Mouse (Mus musculus) stomach, embryonic 15.5 days (tissue): ENCODE data around the gene Cd34. TPM values are rescaled to one million over a fixed set of nuclear protein-coding genes. Genes with fewer than 3 reads are reported as not detected.

Experiments used
- ATAC-seq: fragments of 200-750 bp; cut with Nextera tagmentation; 2 replicates; pipeline ENCODE4 v1.8.0; 2017; ENCODE audit warnings: low read depth, moderate number of reproducible peaks, moderate TSS enrichment; ENCODE audit not compliant: insufficient read depth, low FRiP score
- H3K27ac ChIP-seq: fragments of 300-500 bp; sonication (generic); 2 replicates; pipeline ENCODE4 v1.5.1; 2015; ENCODE audit warnings: mild to moderate bottlenecking, inconsistent platforms
- H3K27me3 ChIP-seq: fragments of 300-500 bp; sonication (generic); replicated peaks from 2 replicates; pipeline ENCODE4 v1.6.1; 2015; ENCODE audit warnings: inconsistent platforms
- H3K36me3 ChIP-seq: fragments of 300-500 bp; sonication (generic); 2 replicates; pipeline ENCODE4 v1.6.1; 2015; ENCODE audit warnings: inconsistent platforms
- H3K4me1 ChIP-seq: fragments of 300-500 bp; sonication (generic); 2 replicates; pipeline ENCODE4 v1.6.1; 2015; ENCODE audit warnings: inconsistent platforms
- H3K4me2 ChIP-seq: fragments of 300-500 bp; sonication (generic); 2 replicates; pipeline ENCODE4 v1.6.1; 2015; ENCODE audit warnings: mild to moderate bottlenecking, inconsistent platforms
- H3K4me3 ChIP-seq: fragments of 300-500 bp; sonication (generic); replicated peaks from 2 replicates; pipeline ENCODE4 v1.5.1; 2015; ENCODE audit warnings: inconsistent platforms
- H3K9ac ChIP-seq: fragments of 300-500 bp; sonication (generic); 2 replicates; pipeline ENCODE4 v1.6.1; 2015; ENCODE audit warnings: inconsistent platforms
- H3K9me3 ChIP-seq: fragments of 300-500 bp; sonication (generic); 2 replicates; pipeline ENCODE4 v1.6.1; 2016; ENCODE audit warnings: inconsistent platforms
- WGBS: fragments of 180-500 bp; shearing (Covaris S2); methylation state at CpG from one replicate; pipeline ENCODE4 v1.1.7; 2015; 5-methylcytosine and 5-hydroxymethylcytosine counted together
- polyA plus RNA-seq: library from polyadenylated mRNA; unstranded; fragments of >200 nt; fragmentation: Nextera tagmentation; extraction: Ambion mirVana; gene quantifications from 2 replicates; pipeline ENCODE4 v1.2.1, GENCODE M21; 2015

Gene Cd34
- polyA plus RNA-seq, 1 experiment from 2014 or later: 81.1 TPM

- ATAC-seq: no peak
- H3K27ac ChIP-seq: no peak overlapping the region
- H3K4me3 ChIP-seq: no peak overlapping the region
- H3K9me3 ChIP-seq: no peaks in the 10 kb centered on the region
- no peak overlapping the region for H3K9ac ChIP-seq
- no peak overlapping the region for H3K4me2 ChIP-seq
- peaks cover 5% of the 10 kb centered on the region; the same call in 1 of the 2 replicates for H3K4me1 ChIP-seq
- H3K27me3 ChIP-seq: peaks cover 9% of the 10 kb centered on the region; the same call in 1 of the 2 replicates
- H3K36me3 ChIP-seq: no peaks in the 10 kb centered on the region
Measured at GRCm38 (mm10) chr1:194941528-194941927, 2.9 kb downstream of the Cd34 start.

GRCm38 (mm10) chr1:194942912-194943311, 4.3 kb downstream of the Cd34 start:
- H3K4me1 ChIP-seq: peaks cover 5% of the 10 kb centered on the region; the same call in 1 of the 2 replicates
- H3K9ac ChIP-seq: no peak overlapping the region
- H3K9me3 ChIP-seq: no peaks in the 10 kb centered on the region
- H3K27me3 ChIP-seq: peaks cover 9% of the 10 kb centered on the region; the same call in 1 of the 2 replicates
- H3K4me2 ChIP-seq: no peak overlapping the region
- no peak overlapping the region for H3K27ac ChIP-seq
- H3K4me3 ChIP-seq: no peak overlapping the region
- H3K36me3 ChIP-seq: no peaks in the 10 kb centered on the region
- ATAC-seq: no peak

DNA sequence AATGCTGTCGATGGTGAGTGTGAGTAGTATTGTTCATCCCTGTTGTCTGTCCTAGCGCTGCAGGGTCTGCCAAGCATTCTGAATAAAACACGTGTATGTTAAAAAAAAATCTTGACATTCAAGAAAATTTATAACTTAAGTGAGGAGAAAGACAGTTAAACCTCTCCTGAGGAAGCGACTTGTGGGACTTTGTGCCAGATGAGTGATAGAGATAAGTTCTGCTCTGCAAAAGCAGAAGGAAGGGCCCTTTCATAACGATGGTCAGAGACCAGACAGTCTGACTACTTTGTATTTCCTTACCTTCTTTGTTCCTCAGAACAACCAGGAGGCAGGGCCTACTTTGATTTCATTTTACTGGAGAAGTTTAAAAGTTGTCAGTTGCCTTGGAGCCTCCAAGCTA, 4.9 kb downstream of the Cd34 start:
- Histone ChIP-seq H3K4me1 (peaks cover 5% of the 10 kb centered on the region; the same call in 1 of the 2 replicates), H3K9me3 (no peaks in the 10 kb centered on the region), H3K36me3 (no peaks in the 10 kb centered on the region), H3K27me3 (peaks cover 9% of the 10 kb centered on the region; the same call in 1 of the 2 replicates), H3K9ac (no peak overlapping the region), H3K4me2 (no peak overlapping the region), H3K27ac (no peak overlapping the region), H3K4me3 (no peak overlapping the region)
- no peak for ATAC-seq
- WGBS: 67% methylated on average over 5 of the region's 5 CpGs

DNA sequence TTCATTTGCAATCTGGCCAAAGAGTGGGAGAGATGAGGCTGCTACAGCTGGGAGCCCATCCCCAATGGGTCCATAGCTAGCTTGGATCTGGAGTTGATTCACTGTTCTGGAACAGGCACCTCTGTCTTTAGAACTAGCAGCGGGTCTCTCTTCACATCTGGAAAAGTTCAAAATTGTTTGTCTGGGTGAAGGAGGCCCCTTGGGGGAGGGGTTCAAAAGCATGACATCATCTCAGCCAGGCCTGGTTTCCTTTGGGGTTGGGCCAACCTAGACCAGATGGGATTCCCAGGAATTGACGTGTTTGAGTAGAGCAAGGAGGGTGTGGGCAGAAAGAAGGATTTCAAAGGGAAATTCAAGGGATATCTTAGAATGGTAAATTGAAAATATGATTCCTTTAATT, 6.8 kb downstream of the Cd34 start:
- H3K4me3 ChIP-seq: no peak overlapping the region
- no peak; the same call in 1 of the 2 replicates for ATAC-seq
- 39% methylated on average over 2 of the region's 2 CpGs for WGBS

DNA sequence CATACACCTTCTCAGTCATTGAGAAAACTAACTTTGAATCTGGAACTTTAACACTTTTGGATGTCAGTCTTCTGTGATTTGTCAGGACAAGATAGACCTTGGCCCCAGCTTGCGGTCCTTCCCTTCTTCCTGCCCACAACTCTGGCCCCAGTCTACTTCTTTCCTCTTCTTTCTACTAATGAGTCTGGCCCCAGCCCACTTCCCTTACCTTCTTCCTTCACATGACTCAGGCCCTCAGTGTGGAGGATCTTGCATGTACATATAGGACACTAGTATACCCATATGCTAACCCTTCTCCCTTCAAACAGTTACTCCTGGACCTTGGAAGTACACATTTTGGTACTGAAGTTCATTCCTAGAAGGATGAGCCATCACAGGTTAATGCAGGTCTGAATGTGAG, 7.8 kb downstream of the Cd34 start:
- Histone ChIP-seq H3K4me2 (no peak overlapping the region), H3K9me3 (no peaks in the 10 kb centered on the region), H3K36me3 (no peaks in the 10 kb centered on the region), H3K4me1 (no peaks in the 10 kb centered on the region), H3K4me3 (no peak overlapping the region), H3K27ac (no peak overlapping the region), H3K27me3 (no peaks in the 10 kb centered on the region), H3K9ac (no peak overlapping the region)
- 86% methylated on average over 1 of the region's 1 CpGs for WGBS
- ATAC-seq: no peak

More for the DNA sequence above, 6.8 kb downstream of the Cd34 start:
- Histone ChIP-seq H3K4me1 (no peaks in the 10 kb centered on the region), H3K27ac (no peak overlapping the region), H3K9me3 (no peaks in the 10 kb centered on the region), H3K9ac (no peak overlapping the region), H3K27me3 (no peaks in the 10 kb centered on the region), H3K4me2 (no peak overlapping the region), H3K36me3 (no peaks in the 10 kb centered on the region)

- WGBS: 45% methylated on average over 2 of the region's 2 CpGs
- no peak for ATAC-seq
- Histone ChIP-seq H3K27me3 (no peaks in the 10 kb centered on the region), H3K36me3 (no peaks in the 10 kb centered on the region), H3K4me2 (no peak overlapping the region), H3K4me1 (no peaks in the 10 kb centered on the region), H3K4me3 (no peak overlapping the region), H3K9ac (no peak overlapping the region), H3K9me3 (no peaks in the 10 kb centered on the region), H3K27ac (no peak overlapping the region)
Measured at GRCm38 (mm10) chr1:194950913-194951312, 12.3 kb downstream of the Cd34 start.

DNA sequence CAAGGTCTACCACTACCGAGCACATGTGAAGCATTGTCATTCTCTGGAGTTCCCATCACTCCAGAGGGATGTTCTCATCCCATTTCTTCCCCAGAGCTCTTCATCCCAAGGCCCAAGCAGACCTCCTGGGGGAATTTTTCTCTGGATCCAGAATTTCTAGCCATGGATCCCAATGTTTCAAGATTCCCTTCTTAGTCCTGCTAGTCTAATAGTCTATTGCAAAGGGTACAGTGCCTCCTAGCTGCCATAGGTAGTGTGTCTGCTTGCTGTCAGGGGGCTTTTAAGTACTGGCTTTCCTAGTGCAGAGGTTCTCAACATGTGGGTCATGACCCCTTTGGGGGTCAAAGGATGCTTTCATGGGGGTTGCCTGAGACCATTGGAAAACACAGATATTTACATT, 14.3 kb downstream of the Cd34 start:
- no peak for ATAC-seq
- H3K4me1 ChIP-seq: no peaks in the 10 kb centered on the region
- no peaks in the 10 kb centered on the region for H3K27me3 ChIP-seq
- no peak overlapping the region for H3K9ac ChIP-seq
- H3K4me3 ChIP-seq: no peak overlapping the region
- H3K9me3 ChIP-seq: no peaks in the 10 kb centered on the region
- no peak overlapping the region for H3K27ac ChIP-seq
- no peaks in the 10 kb centered on the region for H3K36me3 ChIP-seq
- no peak overlapping the region for H3K4me2 ChIP-seq
- WGBS: 71% methylated on average over 1 of the region's 1 CpGs

DNA sequence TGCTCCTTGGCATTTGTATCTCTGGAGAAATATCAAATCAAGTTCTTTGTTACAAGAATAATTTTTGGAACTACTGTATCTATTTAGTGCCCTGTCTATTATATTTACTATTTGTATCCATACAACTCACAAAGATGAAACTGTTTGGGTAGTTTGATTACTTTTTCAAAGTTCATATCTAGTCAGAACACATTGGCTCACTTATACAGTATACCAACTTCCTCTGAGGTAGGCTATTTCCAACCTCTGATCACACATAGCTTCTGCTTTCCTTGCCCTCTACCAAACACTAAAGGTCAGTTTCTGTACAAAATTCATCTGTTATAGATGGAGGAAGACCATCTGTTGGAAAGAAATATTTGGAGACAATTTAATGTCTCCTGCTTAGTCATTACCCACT, 16.1 kb downstream of the Cd34 start:
- no peaks in the 10 kb centered on the region for H3K27me3 ChIP-seq
- no peak overlapping the region for H3K27ac ChIP-seq
- H3K36me3 ChIP-seq: no peaks in the 10 kb centered on the region
- H3K4me1 ChIP-seq: no peaks in the 10 kb centered on the region
- H3K4me2 ChIP-seq: no peak overlapping the region
- no peak overlapping the region for H3K4me3 ChIP-seq
- no peak overlapping the region for H3K9ac ChIP-seq
- ATAC-seq: no peak
- H3K9me3 ChIP-seq: no peaks in the 10 kb centered on the region

- no peak for ATAC-seq
Measured at GRCm38 (mm10) chr1:194955749-194956148, 17.1 kb downstream of the Cd34 start.

DNA sequence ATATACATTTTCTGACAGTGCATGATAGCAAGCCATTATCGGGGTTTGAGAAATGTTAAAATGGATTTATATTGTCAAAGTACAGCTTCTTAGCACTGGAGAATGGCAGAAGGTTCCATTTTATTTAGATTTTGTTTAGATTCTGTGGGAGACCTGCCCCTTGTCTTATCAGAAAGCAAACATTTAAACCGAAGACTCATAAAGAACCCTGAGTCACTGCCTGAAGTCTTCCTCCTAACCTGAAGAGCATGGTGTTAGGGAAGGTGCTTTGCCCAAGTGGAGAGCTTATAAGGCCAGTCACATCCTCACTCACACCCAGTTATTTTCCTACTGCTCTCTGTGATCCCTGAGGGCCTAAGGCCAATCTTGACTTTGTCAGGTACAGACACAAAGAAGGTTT, 18.4 kb downstream of the Cd34 start:
- H3K9me3 ChIP-seq: no peaks in the 10 kb centered on the region
- H3K36me3 ChIP-seq: no peaks in the 10 kb centered on the region

More at GRCm38 (mm10) chr1:194955749-194956148, 17.1 kb downstream of the Cd34 start:
- no peaks in the 10 kb centered on the region for H3K4me1 ChIP-seq
- H3K27ac ChIP-seq: no peak overlapping the region
- H3K27me3 ChIP-seq: no peaks in the 10 kb centered on the region
- H3K36me3 ChIP-seq: no peaks in the 10 kb centered on the region
- H3K9me3 ChIP-seq: no peaks in the 10 kb centered on the region
- no peak overlapping the region for H3K9ac ChIP-seq
- 20% methylated on average over 2 of the region's 2 CpGs for WGBS
- H3K4me2 ChIP-seq: no peak overlapping the region
- H3K4me3 ChIP-seq: no peak overlapping the region

DNA sequence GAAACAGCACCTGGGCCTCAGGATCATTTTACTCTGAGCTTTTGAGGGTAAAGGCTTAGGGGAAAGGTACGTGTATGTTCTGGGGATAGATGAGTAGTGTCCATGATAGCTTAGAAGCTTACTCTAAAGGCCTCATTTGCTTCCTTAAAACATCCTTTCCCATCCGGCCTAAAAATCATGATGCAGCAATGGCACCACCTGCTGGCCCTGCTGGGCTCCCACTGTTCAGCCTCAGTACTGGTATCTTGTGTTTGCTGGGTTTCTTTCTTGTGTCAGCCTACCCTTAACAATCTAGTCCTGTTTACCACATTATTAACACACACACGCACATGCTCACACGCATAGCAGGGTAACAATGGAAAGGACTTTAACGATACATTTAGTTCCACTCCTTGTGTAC, 23.6 kb downstream of the Cd34 start:
- Histone ChIP-seq H3K9me3 (no peaks in the 10 kb centered on the region), H3K27me3 (no peaks in the 10 kb centered on the region), H3K4me3 (no peak overlapping the region), H3K9ac (no peak overlapping the region), H3K27ac (no peak overlapping the region), H3K4me2 (no peak overlapping the region), H3K4me1 (no peaks in the 10 kb centered on the region), H3K36me3 (no peaks in the 10 kb centered on the region)
- ATAC-seq: no peak
- 32% methylated on average over 5 of the region's 5 CpGs for WGBS

More for the DNA sequence above, 18.4 kb downstream of the Cd34 start:
- Histone ChIP-seq H3K4me2 (no peak overlapping the region), H3K27me3 (no peaks in the 10 kb centered on the region), H3K4me3 (no peak overlapping the region), H3K9ac (no peak overlapping the region), H3K27ac (no peak overlapping the region), H3K4me1 (no peaks in the 10 kb centered on the region)
- ATAC-seq: no peak
- 54% methylated on average over 2 of the region's 2 CpGs for WGBS

- no peak for ATAC-seq
- Histone ChIP-seq H3K9ac (no peak overlapping the region), H3K27me3 (no peaks in the 10 kb centered on the region), H3K9me3 (no peaks in the 10 kb centered on the region), H3K4me3 (no peak overlapping the region), H3K4me1 (no peaks in the 10 kb centered on the region), H3K4me2 (no peak overlapping the region), H3K36me3 (no peaks in the 10 kb centered on the region), H3K27ac (no peak overlapping the region)
Measured at GRCm38 (mm10) chr1:194962712-194963111, 24.1 kb downstream of the Cd34 start.

DNA sequence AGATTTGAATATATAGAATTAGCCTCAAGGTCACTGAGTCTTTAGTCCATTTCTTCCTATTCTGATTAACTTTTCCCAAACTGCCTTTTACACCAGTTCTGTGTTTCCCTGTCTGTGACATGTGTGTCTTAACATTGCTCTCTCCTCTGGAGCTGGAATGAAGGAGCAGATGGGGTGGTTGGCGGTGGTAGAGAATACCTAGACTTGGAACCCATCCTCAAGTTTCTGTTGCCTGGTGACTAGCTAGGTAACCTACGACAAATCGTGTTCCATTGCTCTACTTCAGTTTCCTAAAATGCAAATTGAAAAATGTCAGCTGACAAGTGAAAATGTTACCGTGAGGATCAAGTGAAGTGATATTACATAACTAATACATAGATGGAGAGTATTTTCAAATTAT, 33.4 kb downstream of the Cd34 start:
- Histone ChIP-seq H3K27ac (no peak overlapping the region), H3K4me2 (no peak overlapping the region), H3K9ac (no peak overlapping the region), H3K36me3 (no peaks in the 10 kb centered on the region), H3K4me3 (no peak overlapping the region), H3K27me3 (no peaks in the 10 kb centered on the region), H3K4me1 (peaks cover 3% of the 10 kb centered on the region; the same call in 1 of the 2 replicates), H3K9me3 (no peaks in the 10 kb centered on the region)
- no peak for ATAC-seq
- WGBS: 92% methylated on average over 4 of the region's 4 CpGs
